Mouse (Mus musculus): Measurements from ENCODE around the gene Fbxo31.
"Not testable (repeated sequence)": the region's sequence is repeated elsewhere in the genome, so short reads cannot be mapped to it uniquely, and the experiment has no call there.

The Fbxo31 gene

GRCm38 (mm10) chr8:121578676-121579451, at the start of gene Fbxo31:
Fbxo31 (minus strand) TSS chr8:121578806.
- peak; percentile 76 for DNase-seq (ENCODE audit: low spot score)

GRCm38 (mm10) chr8:121623043-121623442, 44.4 kb upstream of the Fbxo31 start:
- DNase-seq (ENCODE audit: low spot score): no peak

- no peak for DNase-seq (ENCODE audit: low spot score)
These were observed 43.3 kb upstream of the Fbxo31 start for GRCm38 (mm10) chr8:121621879-121622278.

GRCm38 (mm10) chr8:121620801-121621516, 42.4 kb upstream of the Fbxo31 start:
- DNase-seq (ENCODE audit: low spot score): no peak

GRCm38 (mm10) chr8:121619401-121619995, 40.9 kb upstream of the Fbxo31 start:
- DNase-seq (ENCODE audit: low spot score): no peak

- no peak for DNase-seq (ENCODE audit: low spot score)
These were observed 34.8 kb upstream of the Fbxo31 start for GRCm38 (mm10) chr8:121613419-121613818.

GRCm38 (mm10) chr8:121609916-121610315, 31.3 kb upstream of the Fbxo31 start:
- DNase-seq (ENCODE audit: low spot score): no peak

- DNase-seq (ENCODE audit: low spot score): no peak
These were observed 30.6 kb upstream of the Fbxo31 start for GRCm38 (mm10) chr8:121609251-121609650.

GRCm38 (mm10) chr8:121607661-121608060, 29.1 kb upstream of the Fbxo31 start:
- no peak for DNase-seq (ENCODE audit: low spot score)

GRCm38 (mm10) chr8:121603801-121604200, 25.2 kb upstream of the Fbxo31 start:
- no peak for DNase-seq (ENCODE audit: low spot score)

GRCm38 (mm10) chr8:121602860-121603259, 24.3 kb upstream of the Fbxo31 start:
- DNase-seq (ENCODE audit: low spot score): no peak

- no peak for DNase-seq (ENCODE audit: low spot score)
These were observed 23.8 kb upstream of the Fbxo31 start for GRCm38 (mm10) chr8:121602411-121602810.

GRCm38 (mm10) chr8:121599842-121600241, 21.2 kb upstream of the Fbxo31 start:
- no peak for DNase-seq (ENCODE audit: low spot score)

- no peak for DNase-seq (ENCODE audit: low spot score)
These were observed 20.3 kb upstream of the Fbxo31 start for GRCm38 (mm10) chr8:121598892-121599291.

GRCm38 (mm10) chr8:121598190-121598589, 19.6 kb upstream of the Fbxo31 start:
- DNase-seq (ENCODE audit: low spot score): no peak

GRCm38 (mm10) chr8:121597492-121597891, 18.9 kb upstream of the Fbxo31 start:
- DNase-seq (ENCODE audit: low spot score): not testable (repeated sequence)

- DNase-seq (ENCODE audit: low spot score): no peak
These were observed 15.4 kb upstream of the Fbxo31 start for GRCm38 (mm10) chr8:121593983-121594382.

- no peak for DNase-seq (ENCODE audit: low spot score)
These were observed 14.7 kb upstream of the Fbxo31 start for GRCm38 (mm10) chr8:121593293-121593692.

- DNase-seq (ENCODE audit: low spot score): no peak
These were observed 12.8 kb upstream of the Fbxo31 start for GRCm38 (mm10) chr8:121591178-121592066.

- peak; percentile 80 for DNase-seq (ENCODE audit: low spot score)
These were observed 11.9 kb upstream of the Fbxo31 start, which contains the start of gene Map1lc3b for GRCm38 (mm10) chr8:121590203-121591177. Map1lc3b (plus strand) TSS chr8:121590361.
